Mouse (Mus musculus) induced T-regulatory cell, adult 2 months (primary cell): ENCODE results near the gene Irgm1.
"Not testable (repeated sequence)": the region's sequence is repeated elsewhere in the genome, so short reads cannot be mapped to it uniquely, and the experiment has no call there.

Experiments used
- DNase-seq: peaks from one replicate; pipeline ENCODE4 v3.0.0-alpha.2; 2012; ENCODE audit warnings: low read depth

Irgm1 gene

GRCm38 (mm10) chr11:48853474-48854180 is 17.9 kb downstream of the Irgm1 start:
- DNase-seq: peak; percentile 91

GRCm38 (mm10) chr11:48852624-48853473 is 18.6 kb downstream of the Irgm1 start:
- DNase-seq: no peak

- DNase-seq: no peak
Observed at GRCm38 (mm10) chr11:48852190-48852589, 19.3 kb downstream of the Irgm1 start.

GRCm38 (mm10) chr11:48851270-48851995 is 20.1 kb downstream of the Irgm1 start:
- DNase-seq: peak; percentile 53

DNA sequence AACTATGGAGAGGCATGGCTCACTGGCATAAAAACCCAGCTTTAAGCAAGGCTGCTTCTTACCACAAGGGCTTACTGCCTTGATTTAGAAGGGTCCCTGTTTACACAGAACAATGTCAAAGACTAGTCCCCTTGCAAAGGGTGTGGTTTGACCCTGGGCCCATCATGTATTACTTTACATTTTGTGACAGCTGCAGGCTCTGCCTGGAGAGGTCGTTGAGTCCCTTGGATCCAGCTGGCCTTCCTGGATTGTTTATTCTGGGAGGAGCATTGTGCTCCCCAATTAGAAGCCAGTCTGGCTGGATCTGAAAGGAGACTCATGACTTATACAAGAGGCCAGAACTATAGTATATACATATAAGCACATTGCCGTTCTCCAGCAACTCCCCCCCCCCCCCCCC is 21.2 kb downstream of the Irgm1 start:
- DNase-seq: no peak

- no peak for DNase-seq
Observed at GRCm38 (mm10) chr11:48846881-48847280, 24.6 kb downstream of the Irgm1 start.

GRCm38 (mm10) chr11:48846362-48846761 is 25.1 kb downstream of the Irgm1 start:
- not testable (repeated sequence) for DNase-seq

DNA sequence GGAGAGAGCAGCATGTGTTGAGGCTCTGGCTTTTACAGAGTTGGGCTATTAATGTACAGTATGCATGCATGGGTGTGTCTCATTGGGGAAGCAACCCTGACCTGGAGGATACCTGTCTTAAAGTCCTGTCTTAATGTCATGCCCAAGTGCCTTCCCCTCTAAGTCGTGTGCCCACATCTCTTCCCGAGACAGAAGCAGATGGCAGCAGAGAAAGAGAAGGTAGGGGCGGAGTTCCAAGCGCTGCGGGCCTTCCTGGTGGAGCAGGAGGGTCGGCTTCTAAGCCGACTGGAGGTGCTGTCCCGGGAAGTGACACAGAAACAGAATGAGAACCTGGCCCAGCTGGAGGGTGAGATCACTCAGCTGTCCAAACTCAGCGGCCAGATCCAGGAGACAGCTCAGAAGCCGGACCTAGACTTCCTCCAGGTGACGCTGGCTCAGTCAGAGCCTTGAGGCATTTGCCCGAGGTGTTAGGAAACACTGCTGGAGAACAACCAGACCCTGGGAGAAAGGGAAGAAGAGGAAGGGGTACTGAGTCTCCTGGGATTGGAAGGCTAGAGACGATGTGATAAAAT is 26.2 kb downstream of the Irgm1 start:
- no peak for DNase-seq

DNA sequence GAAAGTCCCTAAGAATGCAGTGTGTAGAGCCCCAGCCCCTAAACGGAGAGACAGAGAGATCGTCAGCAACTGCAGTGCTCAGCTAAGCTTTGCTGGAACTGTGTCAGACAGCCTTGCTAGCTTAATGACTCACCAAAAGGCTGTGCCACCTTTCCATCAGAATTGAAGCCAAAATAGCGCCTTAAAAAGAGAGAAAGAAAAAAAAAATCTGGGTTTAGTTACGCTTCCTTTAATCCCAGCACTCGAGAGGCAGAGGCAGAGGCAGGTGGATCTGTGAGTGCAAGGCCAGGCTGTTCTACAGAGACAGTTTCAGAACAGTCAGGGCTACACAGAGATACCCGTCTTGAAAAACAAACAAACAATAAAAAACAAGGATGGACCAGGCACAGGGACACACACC is 27.2 kb downstream of the Irgm1 start:
- DNase-seq: no peak

DNA sequence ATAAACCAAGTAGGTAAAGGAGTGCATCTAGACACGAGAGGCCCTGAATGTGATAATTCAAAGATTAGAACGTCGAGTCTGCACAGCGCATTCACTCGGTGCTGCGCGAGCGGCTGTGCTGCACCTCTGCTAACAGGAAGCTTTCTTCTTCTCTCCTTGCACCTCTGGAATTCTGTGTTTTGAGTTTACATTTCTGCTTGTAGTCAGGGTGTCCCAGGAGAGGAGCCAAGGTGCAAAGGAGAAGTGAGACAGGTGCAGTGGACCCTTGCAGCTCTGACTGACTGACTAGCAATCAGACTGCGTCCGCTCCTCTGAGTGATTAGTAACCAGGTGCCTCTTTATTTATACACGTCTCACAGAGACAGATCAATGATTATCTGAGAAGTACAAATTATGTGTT is 28.3 kb downstream of the Irgm1 start:
- DNase-seq: no peak

- peak; percentile 72 for DNase-seq
Observed at GRCm38 (mm10) chr11:48842378-48842792, 29.1 kb downstream of the Irgm1 start.

DNA sequence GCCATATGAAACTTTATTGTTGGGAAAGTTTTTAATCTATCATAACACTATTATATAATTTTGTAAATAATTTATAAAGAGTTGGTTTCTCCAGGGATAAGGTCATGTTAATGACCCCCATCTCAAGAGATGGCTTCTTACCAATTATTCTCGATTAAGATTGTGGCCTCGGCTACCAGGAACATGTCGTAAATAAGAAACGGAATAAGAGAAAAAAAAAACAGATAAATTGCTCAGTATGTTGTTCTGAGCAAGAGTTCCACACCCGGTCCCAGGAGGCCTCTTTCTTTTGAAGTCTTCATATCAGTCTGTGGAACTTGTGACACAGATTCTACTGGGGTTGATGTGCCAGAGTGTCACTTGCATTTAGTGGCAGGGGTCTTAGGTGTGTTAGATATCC is 30.3 kb downstream of the Irgm1 start:
- no peak for DNase-seq

- no peak for DNase-seq
Observed at GRCm38 (mm10) chr11:48840805-48841204, 30.7 kb downstream of the Irgm1 start.

GRCm38 (mm10) chr11:48838879-48839680 is 32.4 kb downstream of the Irgm1 start:
- DNase-seq: no peak

DNA sequence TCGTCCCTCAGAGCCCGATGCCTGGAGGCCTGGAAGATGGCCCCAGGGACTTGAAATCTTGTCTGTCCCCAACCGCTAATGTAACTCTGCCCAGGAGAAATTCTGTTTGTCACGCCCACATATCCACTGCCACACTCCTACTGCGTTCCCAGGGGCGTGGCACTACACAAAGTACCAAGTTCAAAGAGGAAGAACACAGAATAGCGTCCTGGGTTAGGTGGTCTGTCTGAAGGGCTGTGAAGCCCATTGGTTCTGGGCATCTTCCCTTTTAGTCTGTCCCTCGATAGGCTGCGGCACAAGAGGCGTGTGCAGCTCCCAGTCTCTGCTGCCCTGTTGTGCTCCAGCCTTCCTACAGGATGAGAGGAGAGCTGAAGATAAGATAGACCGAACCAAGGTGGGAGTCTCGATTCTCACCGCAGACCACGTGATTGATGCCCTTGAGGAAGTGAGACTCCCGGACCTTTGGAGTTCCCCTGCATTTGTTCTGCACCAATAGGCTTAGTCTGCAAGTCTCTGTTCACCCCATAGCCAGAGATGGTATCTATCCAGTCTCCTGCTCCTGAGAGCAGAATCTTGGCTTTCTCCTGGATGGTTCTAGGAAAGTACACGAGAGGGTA is 33.2 kb downstream of the Irgm1 start:
- peak; percentile 75 for DNase-seq

GRCm38 (mm10) chr11:48837310-48838180 is 33.9 kb downstream of the Irgm1 start:
- peak; percentile 72 for DNase-seq

DNA sequence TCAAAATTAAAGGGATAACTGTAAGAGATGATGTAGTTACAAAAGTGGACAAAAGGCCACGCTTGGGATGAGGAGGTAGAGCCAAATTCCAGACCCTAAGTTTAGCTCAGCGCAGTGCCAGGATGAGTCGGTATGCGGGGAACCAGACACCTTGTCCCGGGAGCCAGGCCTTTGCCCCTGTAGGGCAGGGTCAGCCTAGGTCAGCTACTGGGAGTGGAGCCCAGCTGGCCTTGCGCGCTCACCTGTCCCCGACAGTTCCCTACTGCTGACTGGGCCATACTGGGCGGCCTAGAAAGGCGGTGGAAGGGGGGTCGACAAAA is 34.5 kb downstream of the Irgm1 start:
- no peak for DNase-seq

DNA sequence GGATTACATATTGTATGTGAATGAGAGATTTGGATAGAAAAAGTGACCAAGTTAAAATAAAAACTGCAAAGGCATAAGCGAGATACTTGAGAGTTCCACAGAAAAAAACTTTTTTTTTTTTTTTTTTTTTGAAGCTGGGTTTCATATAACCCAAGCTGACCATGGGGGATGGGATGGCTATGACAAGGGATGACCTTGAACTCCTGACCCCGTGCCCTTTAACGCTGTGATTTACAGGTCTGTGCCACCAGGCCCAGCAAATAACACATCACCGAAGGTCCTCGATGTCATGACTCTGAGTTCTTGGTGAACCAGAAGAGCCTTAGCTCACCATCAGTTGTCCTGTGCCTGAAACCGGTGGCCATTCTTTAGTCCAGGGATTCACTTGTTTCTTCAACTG is 35.6 kb downstream of the Irgm1 start:
- no peak for DNase-seq

- peak; percentile 96 for DNase-seq
Observed at GRCm38 (mm10) chr11:48833731-48834639, 37.5 kb downstream of the Irgm1 start.
